Mouse (Mus musculus) kidney, postnatal 25 days (tissue): Measurements from ENCODE around the gene Itga11.
"Not testable (repeated sequence)": the region's sequence is repeated elsewhere in the genome, so short reads cannot be mapped to it uniquely, and the experiment has no call there.

Source experiments
- DNase-seq, 2 experiments: peaks; one replicate each; pipeline ENCODE4 v3.0.0; 2021; ENCODE audit warnings: mixed read lengths in 2 of 2

Gene Itga11

GRCm38 (mm10) chr9:62677641-62678549, at the start of gene Itga11:
Gene Itga11, plus strand, starts transcription at chr9:62677826.
- DNase-seq = peak; percentile 28 to 43

- peak in 1 of 2 experiments; percentile 48 for DNase-seq
Measured at GRCm38 (mm10) chr9:62630631-62631240, 46.9 kb upstream of the Itga11 start.

DNA sequence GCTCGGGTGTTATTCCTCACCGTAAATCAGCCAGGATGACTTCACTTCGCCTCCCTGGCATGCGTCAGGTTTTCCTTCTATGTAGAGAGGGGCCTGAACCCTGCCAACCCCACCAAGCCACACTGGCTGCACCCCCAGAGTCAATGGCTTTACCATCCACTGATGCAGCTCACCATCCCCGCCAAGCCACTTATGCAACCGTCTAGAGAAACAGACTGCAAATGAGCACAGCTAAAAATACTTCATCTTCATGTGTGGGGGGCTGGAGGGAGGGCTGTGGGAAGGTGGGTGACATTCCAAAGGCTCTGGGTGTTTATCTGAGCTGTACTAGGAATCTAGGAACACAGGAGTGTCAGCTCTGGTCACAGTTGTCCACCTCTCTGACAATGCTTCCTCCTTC, 45.2 kb upstream of the Itga11 start:
- no peak for DNase-seq

- DNase-seq = no peak
Measured at GRCm38 (mm10) chr9:62638045-62638444, 39.6 kb upstream of the Itga11 start.

DNA sequence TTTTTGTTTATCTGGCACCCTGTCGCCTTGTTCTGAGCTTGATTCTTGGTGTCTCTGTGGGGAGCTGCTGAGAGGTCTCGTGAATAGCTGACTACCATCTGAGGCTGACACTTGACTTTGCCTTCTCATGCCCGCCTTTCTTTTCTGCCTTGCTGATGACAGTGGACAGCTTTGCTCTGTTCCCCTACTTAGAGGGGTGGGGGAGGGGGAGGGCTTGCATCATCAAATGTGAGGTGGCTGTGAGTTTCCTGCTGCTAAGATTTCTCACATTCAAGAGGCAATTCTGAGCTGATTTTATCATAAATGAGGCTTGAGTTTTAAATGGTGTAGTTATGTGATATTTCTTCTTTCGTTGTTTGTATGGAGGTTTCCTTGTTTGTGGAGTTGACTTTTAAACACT, 37.9 kb upstream of the Itga11 start:
- DNase-seq = no peak

- no peak for DNase-seq
Measured at GRCm38 (mm10) chr9:62640188-62640587, 37.4 kb upstream of the Itga11 start.

DNA sequence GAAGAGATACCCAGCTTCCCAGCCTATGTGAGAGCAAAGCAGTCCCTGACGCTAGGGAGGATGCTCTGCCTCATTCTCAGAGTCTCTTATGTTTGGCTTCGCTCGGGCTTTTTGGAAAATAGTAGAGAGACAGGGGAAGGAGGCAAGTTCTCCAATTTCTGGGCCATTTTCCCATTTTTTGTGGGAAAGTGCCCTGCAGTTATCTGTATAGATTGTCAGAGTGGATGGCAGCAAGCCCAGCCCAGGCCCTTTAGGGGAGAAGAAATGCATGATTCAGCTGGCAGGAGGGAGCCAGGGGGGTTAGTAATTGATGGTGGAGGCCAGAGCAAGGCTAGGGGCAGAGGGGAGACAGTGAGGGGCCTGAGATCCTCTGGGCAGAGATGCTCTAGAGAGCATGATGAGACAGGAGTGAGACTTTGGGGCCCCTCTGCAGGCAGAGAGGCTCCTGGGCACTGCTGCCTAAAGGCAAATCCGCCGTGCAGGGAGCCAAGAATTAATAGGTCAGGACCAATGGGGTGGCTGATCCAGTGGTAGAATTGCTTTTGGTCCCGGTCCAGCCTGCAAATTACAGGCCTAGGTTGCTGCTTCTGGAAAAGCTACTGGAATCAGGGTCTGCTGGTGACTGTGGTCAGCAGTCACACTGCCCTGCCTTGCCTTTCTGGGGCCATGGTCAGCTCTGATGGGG, 31.8 kb upstream of the Itga11 start:
- DNase-seq = no peak

- no peak for DNase-seq
Measured at GRCm38 (mm10) chr9:62646721-62647183, 30.9 kb upstream of the Itga11 start.

- no peak for DNase-seq
Measured at GRCm38 (mm10) chr9:62649444-62649843, 28.2 kb upstream of the Itga11 start.

GRCm38 (mm10) chr9:62650764-62651163, 26.9 kb upstream of the Itga11 start:
- no peak for DNase-seq

DNA sequence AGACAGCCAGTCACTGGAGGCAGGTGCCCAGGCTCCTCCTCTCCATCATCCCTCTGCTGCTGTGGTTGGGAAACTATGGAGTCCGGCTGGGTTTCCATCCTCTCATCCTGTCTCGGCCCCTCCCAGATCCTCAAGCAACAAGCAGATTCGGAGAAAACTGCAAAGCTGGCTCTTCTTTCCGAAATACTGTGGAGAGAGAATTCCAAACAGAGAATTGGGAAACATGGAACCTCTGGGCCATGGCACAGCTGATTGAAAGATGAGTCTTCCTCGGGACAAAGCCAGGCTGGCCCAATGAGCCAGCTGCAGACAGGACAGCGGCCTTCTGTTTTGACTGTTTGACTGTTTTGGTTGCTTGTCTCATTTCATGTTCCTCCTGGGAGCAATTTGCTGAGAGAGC, 23.3 kb upstream of the Itga11 start:
- no peak for DNase-seq

DNA sequence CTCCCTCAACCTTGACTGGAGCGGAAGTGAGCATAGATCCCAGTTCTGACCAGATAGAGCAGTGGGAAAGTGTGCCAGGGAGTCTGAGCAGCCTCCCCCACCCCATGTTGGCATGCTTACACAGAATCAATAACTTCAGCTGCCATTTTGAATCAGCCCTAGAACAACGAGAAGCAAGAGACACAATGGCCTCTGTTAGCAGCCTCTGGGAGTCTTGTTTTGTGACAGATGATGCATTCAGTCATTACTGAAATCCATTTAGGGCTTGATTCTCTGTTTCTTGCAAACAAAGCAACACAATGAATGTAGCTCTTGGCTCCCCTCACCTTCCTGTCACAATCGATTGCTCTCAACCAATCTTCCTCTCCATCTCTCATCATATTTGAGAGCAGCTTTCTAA, 19.6 kb upstream of the Itga11 start:
- no peak for DNase-seq

GRCm38 (mm10) chr9:62659026-62659425, 18.6 kb upstream of the Itga11 start:
- DNase-seq = no peak

- DNase-seq = not testable (repeated sequence)
Measured at GRCm38 (mm10) chr9:62660971-62661370, 16.7 kb upstream of the Itga11 start.

DNA sequence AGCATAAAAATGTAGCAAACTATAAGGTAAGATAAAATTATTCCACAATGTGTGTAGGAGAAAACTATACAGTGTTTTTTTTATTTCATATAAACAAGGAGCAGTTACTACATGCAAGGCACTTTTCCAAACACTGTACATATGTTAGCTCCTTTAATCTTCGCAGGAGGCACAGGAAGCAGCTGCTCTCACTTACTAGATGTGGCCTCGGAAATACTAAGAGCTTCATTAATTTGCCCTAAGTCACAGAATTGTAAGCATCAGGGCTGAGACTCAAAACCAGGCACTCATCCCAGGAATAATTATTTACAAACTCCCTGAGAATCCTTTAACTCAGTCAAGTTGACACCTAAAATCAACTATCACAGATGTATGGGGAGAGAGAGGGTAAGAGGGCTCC, 14.2 kb upstream of the Itga11 start:
- DNase-seq = no peak

- DNase-seq = no peak
Measured at GRCm38 (mm10) chr9:62664115-62664725, 13.4 kb upstream of the Itga11 start.

DNA sequence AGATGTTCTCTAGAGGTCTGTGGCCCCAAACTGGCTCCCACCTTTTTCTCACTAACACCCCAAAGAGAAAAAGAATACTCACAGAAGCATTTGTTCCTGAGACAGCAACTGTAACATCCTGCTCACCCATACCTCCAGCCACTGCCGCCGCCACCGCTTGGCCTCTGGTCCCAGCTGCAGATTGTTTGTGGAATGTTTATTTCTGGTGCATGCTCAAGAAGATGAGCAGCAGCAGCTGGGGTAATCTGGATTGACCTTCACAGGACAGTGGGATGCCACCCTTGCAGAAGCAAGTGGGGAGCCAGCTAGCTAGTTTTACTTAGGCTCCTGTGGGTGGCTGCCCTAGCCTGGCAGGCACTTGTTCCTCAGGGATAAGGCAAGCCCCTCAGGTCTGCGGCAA, 11.7 kb upstream of the Itga11 start:
- DNase-seq = no peak

DNA sequence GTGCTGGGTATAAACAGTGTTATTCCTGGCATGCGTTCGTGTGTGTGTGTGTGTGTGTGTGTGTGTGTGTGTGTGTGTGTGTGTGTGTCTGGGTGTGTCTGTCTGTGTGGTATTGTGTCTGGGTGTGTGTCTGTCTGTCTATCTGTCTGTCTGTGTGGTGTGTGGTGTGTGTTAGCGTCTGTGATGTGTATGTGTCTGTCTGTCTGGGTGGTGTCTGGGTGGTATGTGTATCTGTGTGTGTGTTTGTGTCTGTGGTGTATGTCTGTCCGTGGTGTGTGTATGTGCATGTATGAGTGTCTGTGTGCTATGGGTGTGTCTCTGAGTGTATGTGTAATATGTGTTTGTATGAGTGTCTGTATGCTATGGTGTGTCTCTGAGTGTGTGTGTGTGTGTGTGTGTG, 9.1 kb upstream of the Itga11 start:
- DNase-seq = no peak

GRCm38 (mm10) chr9:62673241-62673640, 4.4 kb upstream of the Itga11 start:
- no peak for DNase-seq

DNA sequence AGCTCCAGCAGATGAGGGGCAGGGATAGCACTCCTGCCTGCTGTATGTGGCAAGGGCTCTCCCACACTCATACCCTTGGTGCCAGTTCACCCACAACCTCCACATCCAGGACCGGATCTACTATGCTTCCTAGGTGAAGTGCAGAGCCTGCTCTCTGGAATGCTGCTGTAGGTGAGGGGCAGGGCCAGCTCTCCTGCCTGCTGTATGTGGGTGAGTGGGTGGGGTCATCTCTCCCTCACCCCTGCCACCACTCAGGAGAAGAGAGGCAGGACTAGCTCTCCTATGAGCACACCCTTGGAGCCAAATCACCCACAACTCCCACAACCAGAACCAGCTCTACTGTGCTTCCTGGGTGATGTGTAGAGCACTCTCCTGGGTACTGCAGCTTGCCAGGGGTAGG, 2.5 kb upstream of the Itga11 start:
- no peak for DNase-seq

DNA sequence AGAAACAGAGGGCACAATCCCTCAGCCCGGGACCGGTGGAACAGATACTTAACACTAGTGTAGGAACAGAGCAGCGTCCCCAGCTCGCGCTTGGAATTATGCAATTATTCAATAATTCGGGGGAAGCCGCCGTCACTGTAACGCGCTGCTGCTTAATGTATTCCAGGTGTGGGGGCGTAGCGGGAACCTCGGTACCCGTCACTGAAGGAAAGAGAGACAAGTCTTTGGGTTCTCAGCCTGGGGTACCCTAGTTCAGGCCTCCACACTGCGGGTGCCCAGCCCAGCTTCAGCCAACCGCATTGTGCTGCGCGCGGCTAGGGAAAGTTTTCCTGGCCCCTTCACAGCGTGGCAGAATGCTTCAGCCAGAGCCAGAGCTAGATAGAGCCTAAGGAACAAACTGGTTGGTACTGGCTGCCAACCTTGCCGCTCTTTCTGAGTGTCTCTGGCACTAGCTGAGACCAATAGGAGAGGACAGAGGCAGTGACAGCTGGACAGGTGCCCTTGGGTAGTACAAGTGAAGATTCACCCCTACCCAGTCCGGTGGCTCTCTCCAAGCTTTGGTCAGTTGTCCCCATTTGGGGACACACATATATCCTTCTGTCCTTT, 1.0 kb downstream of the Itga11 start:
- no peak for DNase-seq

GRCm38 (mm10) chr9:62679398-62679797, 1.8 kb downstream of the Itga11 start:
- DNase-seq = no peak

GRCm38 (mm10) chr9:62684311-62684710, 6.7 kb downstream of the Itga11 start:
- no peak for DNase-seq
